ENCODE assay signal across 10 mouse cellular contexts in the genomic region with DNA sequence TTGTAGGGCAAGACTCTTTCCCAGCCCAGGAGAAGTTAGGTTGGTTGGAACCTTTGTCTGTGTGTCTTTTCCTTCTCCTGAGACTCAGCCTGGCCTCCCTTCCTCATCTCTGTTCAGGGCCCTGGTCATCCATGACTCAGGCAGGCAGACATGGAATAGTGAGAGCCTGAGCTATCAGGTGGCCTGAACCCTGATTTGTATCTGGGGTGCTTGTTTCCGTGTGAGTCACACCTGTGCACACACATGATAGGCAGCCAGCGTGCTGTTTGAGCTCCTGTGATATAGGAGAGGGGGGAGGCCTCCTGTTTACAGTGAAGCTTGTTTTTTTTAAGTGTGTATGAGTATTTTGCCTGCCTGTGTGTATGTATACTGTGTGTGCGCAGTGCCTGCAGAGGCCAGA. TPM values are rescaled to one million over a fixed set of nuclear protein-coding genes. Genes with fewer than 3 reads are reported as not detected.
DNase-seq lines count a peak whose midpoint lies in the region; ATAC-seq and TF ChIP-seq lines count a peak whose summit lies in the region.
"Had no signal": no experiment of that assay in that cellular context is flagged by ENCODE, and none has a peak within 500 bp of the region (broad histone marks: within the 10 kb centered on the region; RNA-seq: fewer than 3 reads in every experiment).

No protein-coding gene starts in this region.

- no peak overlapping the region for H3K4me3 ChIP-seq in heart, embryonic 14.5 days (ENCODE audit: control insufficient read depth in 1 of 2, insufficient read depth in 1 of 2, low read depth in 1 of 2, low read length in 2 of 2)
- no peak overlapping the region for H3K4me3 ChIP-seq in midbrain, embryonic 13.5 days (replicated peaks)
- no peak overlapping the region for H3K4me3 ChIP-seq in midbrain, postnatal 0 days (ENCODE audit: low read depth, low read length)
- no peak overlapping the region for H3K4me3 ChIP-seq in hindbrain, embryonic 15.5 days
- no peak overlapping the region for H3K4me3 ChIP-seq in small intestine, adult 2 months (ENCODE audit: low read depth, low read length)
- H3K4me3 ChIP-seq: left cerebral cortex, adult 2 months had no signal

- H3K4me1 ChIP-seq in heart, embryonic 14.5 days (ENCODE audit: control insufficient read depth in 2 of 2, insufficient read depth in 2 of 2, low read length in 2 of 2): peaks cover 47 to 74% of the 10 kb centered on the region in 2 experiments
- H3K4me1 ChIP-seq in midbrain, embryonic 13.5 days (replicated peaks): peaks cover 79% of the 10 kb centered on the region
- H3K4me1 ChIP-seq in midbrain, postnatal 0 days (ENCODE audit: insufficient read depth, low read length): peaks cover 36% of the 10 kb centered on the region
- H3K4me1 ChIP-seq in hindbrain, embryonic 15.5 days (replicated peaks): peaks cover 76% of the 10 kb centered on the region
- H3K4me1 ChIP-seq in small intestine, adult 2 months (ENCODE audit: control insufficient read depth, insufficient read depth, insufficient read length, low read length): peaks cover 47% of the 10 kb centered on the region

- TF ChIP-seq CTCF in midbrain, postnatal 0 days (IDR thresholded peaks at IDR 0.05): no peak
- TF ChIP-seq CTCF in small intestine, adult 2 months (IDR thresholded peaks at IDR 0.05; ENCODE audit: extremely low read depth, insufficient read length, insufficient replicate concordance, low read depth, low read length): no peak

- H3K4me2 ChIP-seq in heart, embryonic 14.5 days (ENCODE audit: low read length): no peak overlapping the region
- peak overlapping the region; percentile 91; the same call in 1 of the 2 replicates for H3K4me2 ChIP-seq in midbrain, embryonic 13.5 days (replicated peaks)
- no peak overlapping the region for H3K4me2 ChIP-seq in midbrain, postnatal 0 days (ENCODE audit: low read depth, low read length, poor library complexity, severe bottlenecking)
- H3K4me2 ChIP-seq in hindbrain, embryonic 15.5 days: 0 out of 2 replicates have a peak overlapping the region, but pooled peaks have one; percentile 90

- 0 out of 4 replicates have a peak overlapping the region, but pooled peaks of 1 of the 2 experiments have one; percentile 7 for H3K27ac ChIP-seq in heart, embryonic 14.5 days (replicated peaks in 1 of 2; ENCODE audit: control insufficient read depth in 1 of 2, insufficient read depth in 1 of 2, low read depth in 2 of 2, low read length in 2 of 2)
- H3K27ac ChIP-seq in midbrain, embryonic 13.5 days: 0 out of 2 replicates have a peak overlapping the region, but pooled peaks have one; percentile 100
- H3K27ac ChIP-seq in midbrain, postnatal 0 days (ENCODE audit: low read depth, low read length): no peak overlapping the region
- H3K27ac ChIP-seq in hindbrain, embryonic 15.5 days (replicated peaks): no peak overlapping the region
- H3K27ac ChIP-seq in small intestine, adult 2 months (ENCODE audit: insufficient read depth, low read depth, low read length): peak overlapping the region; percentile 63; the same call in 1 of the 2 replicates
- H3K27ac ChIP-seq: left cerebral cortex, adult 2 months had no signal

- WGBS in heart, embryonic 14.5 days: 66% methylated on average over 3 of the region's 3 CpGs
- 86% methylated on average over 3 of the region's 3 CpGs for WGBS in midbrain, embryonic 13.5 days
- WGBS in midbrain, postnatal 0 days: 83% methylated on average over 3 of the region's 3 CpGs
- 80% methylated on average over 3 of the region's 3 CpGs for WGBS in hindbrain, embryonic 15.5 days
- 30% methylated on average over 3 of the region's 3 CpGs for WGBS in small intestine, adult 2 months

- 0 out of 2 replicates have a peak overlapping the region, but pooled peaks have one; percentile 0 for H3K9ac ChIP-seq in heart, embryonic 14.5 days (ENCODE audit: low read length)
- H3K9ac ChIP-seq in midbrain, embryonic 13.5 days (replicated peaks): peak overlapping the region; percentile 73
- no peak overlapping the region for H3K9ac ChIP-seq in midbrain, postnatal 0 days (replicated peaks; ENCODE audit: low read length, poor library complexity, severe bottlenecking)
- no peak overlapping the region for H3K9ac ChIP-seq in hindbrain, embryonic 15.5 days

- DNase-seq in heart, postnatal 10 days: no peak
- DNase-seq in midbrain, postnatal 0 days (ENCODE audit: low spot score): no peak
- no peak for DNase-seq in frontal cortex, postnatal 25 days (ENCODE audit: low spot score in 2 of 2)
- no peak for DNase-seq in layer of hippocampus, postnatal 25 days (ENCODE audit: extremely low spot score in 1 of 2, low spot score in 1 of 2)
- DNase-seq: cerebellum, adult 8-10 months had no signal

- no peaks in the 10 kb centered on the region for H3K9me3 ChIP-seq in heart, embryonic 14.5 days (ENCODE audit: control insufficient read depth, low read length)
- no peaks in the 10 kb centered on the region for H3K9me3 ChIP-seq in midbrain, embryonic 13.5 days
- H3K9me3 ChIP-seq in midbrain, postnatal 0 days (ENCODE audit: low read length): no peaks in the 10 kb centered on the region
- H3K9me3 ChIP-seq in hindbrain, embryonic 15.5 days: no peaks in the 10 kb centered on the region

- H3K36me3 ChIP-seq in heart, embryonic 14.5 days (ENCODE audit: control insufficient read depth, insufficient read depth, low read length): peaks cover 89% of the 10 kb centered on the region
- H3K36me3 ChIP-seq in midbrain, embryonic 13.5 days: peaks cover 81% of the 10 kb centered on the region
- H3K36me3 ChIP-seq in midbrain, postnatal 0 days (ENCODE audit: insufficient read depth, low read length): peaks cover 20% of the 10 kb centered on the region
- peaks cover 37% of the 10 kb centered on the region for H3K36me3 ChIP-seq in hindbrain, embryonic 15.5 days
- H3K36me3 ChIP-seq in small intestine, adult 2 months (ENCODE audit: control insufficient read depth, insufficient read depth, low read length): peaks cover 31% of the 10 kb centered on the region

- H3K27me3 ChIP-seq in heart, embryonic 14.5 days (ENCODE audit: control insufficient read depth, insufficient read depth, low read length): no peaks in the 10 kb centered on the region
- H3K27me3 ChIP-seq in midbrain, embryonic 13.5 days: no peaks in the 10 kb centered on the region
- no peaks in the 10 kb centered on the region for H3K27me3 ChIP-seq in midbrain, postnatal 0 days (ENCODE audit: insufficient read depth, low read length)
- H3K27me3 ChIP-seq in hindbrain, embryonic 15.5 days: no peaks in the 10 kb centered on the region
- no peaks in the 10 kb centered on the region for H3K27me3 ChIP-seq in small intestine, adult 2 months (ENCODE audit: control insufficient read depth, insufficient read depth, low read length)

- intact Hi-C loops in heart, postnatal 10 days (cut with DNase I): no loop called here

- no peak for ATAC-seq in heart, embryonic 14.5 days (ENCODE audit: insufficient number of reproducible peaks, insufficient read depth, low FRiP score, low read depth)
- no peak for ATAC-seq in midbrain, embryonic 13.5 days
- no peak for ATAC-seq in midbrain, postnatal 0 days (ENCODE audit: low FRiP score)
- ATAC-seq in hindbrain, embryonic 15.5 days (ENCODE audit: low FRiP score, low read depth): no peak

- TF ChIP-seq POLR2A in small intestine, adult 2 months (IDR thresholded peaks at IDR 0.05; ENCODE audit: low read depth, low read length): no peak

RNA-seq across cellular contexts. Expression of gene Trim8, which starts 7.7 kb away (rescaled TPM):
- 23.4 TPM in 2 replicates for polyA plus RNA-seq in heart, embryonic 14.5 days (2014; fragmentation: Nextera tagmentation; extraction: Ambion mirVana)
- total RNA-seq in heart, postnatal 10 days (2021): 10 to 100 TPM; 49.9 to 50.6 TPM
- polyA plus RNA-seq in midbrain, embryonic 13.5 days (2015; fragmentation: Nextera tagmentation; extraction: Ambion mirVana): 27.7 and 33.0 TPM in 2 replicates
- 96.6 and 103 TPM in 2 replicates for total RNA-seq in midbrain, postnatal 0 days (2014; rRNA removed)
- 27.8 and 30.4 TPM in 2 replicates for polyA plus RNA-seq in midbrain, postnatal 0 days (2015; fragmentation: Nextera tagmentation; extraction: Ambion mirVana)
- polyA plus RNA-seq in hindbrain, embryonic 15.5 days (2015; fragmentation: Nextera tagmentation; extraction: Ambion mirVana): 27.8 and 31.9 TPM in 2 replicates
- 42.3 and 54.8 TPM in 2 replicates for polyA plus RNA-seq in small intestine, adult 2 months (2012; rRNA removed)
- 100 to 1,000 TPM; 105 to 109 TPM for total RNA-seq in layer of hippocampus, postnatal 25 days (2021)

Comparison
In these comparisons a context has a peak if more than half of its experiments do, and no peak if none do; other contexts are left out.
1. H3K27ac ChIP-seq: peak in midbrain, embryonic 13.5 days (single experiment) and small intestine, adult 2 months (single experiment); none in midbrain, postnatal 0 days (single experiment) and hindbrain, embryonic 15.5 days (single experiment).
2. H3K4me2 ChIP-seq: peak in midbrain, embryonic 13.5 days (single experiment) and hindbrain, embryonic 15.5 days (single experiment); none in heart, embryonic 14.5 days (single experiment) and midbrain, postnatal 0 days (single experiment).
3. H3K9ac ChIP-seq: peak in heart, embryonic 14.5 days (single experiment) and midbrain, embryonic 13.5 days (single experiment); none in midbrain, postnatal 0 days (single experiment) and hindbrain, embryonic 15.5 days (single experiment).